Mouse (Mus musculus) erythroblast, embryonic 14.5 days (primary cell): ENCODE data around the gene BC049715. TPM values are rescaled to one million over a fixed set of nuclear protein-coding genes. Genes with fewer than 3 reads are reported as not detected.

Source experiments
- H3K27me3 ChIP-seq: 2 replicates; pipeline ENCODE4 v1.6.1; 2012; ENCODE audit warnings: inconsistent platforms; ENCODE audit not compliant: control insufficient read depth
- H3K36me3 ChIP-seq: 2 replicates; pipeline ENCODE4 v1.6.1; 2012; ENCODE audit warnings: mild to moderate bottlenecking, inconsistent platforms; ENCODE audit not compliant: control insufficient read depth
- H3K4me1 ChIP-seq: 2 replicates; pipeline ENCODE4 v1.6.1; 2012; ENCODE audit warnings: inconsistent platforms; ENCODE audit not compliant: control insufficient read depth
- H3K4me3 ChIP-seq: replicated peaks from 2 replicates; pipeline ENCODE3; 2012; ENCODE audit warnings: moderate library complexity, mild to moderate bottlenecking, inconsistent platforms
- H3K9me3 ChIP-seq: 2 replicates; pipeline ENCODE4 v1.6.1; 2012; ENCODE audit warnings: low read length, inconsistent platforms, mixed read lengths; ENCODE audit not compliant: control insufficient read depth
- GATA1 ChIP-seq: IDR thresholded peaks from 2 replicates; pipeline ENCODE4 v1.6.1; 2012; ENCODE audit warnings: low read length, inconsistent platforms, mixed read lengths
- TAL1 ChIP-seq: IDR thresholded peaks from 3 replicates; pipeline ENCODE4 v1.6.1; 2012; ENCODE audit warnings: low read length, inconsistent platforms, mixed read lengths
- polyA plus RNA-seq: library from polyadenylated mRNA; stranded (reverse); fragments of >175 nt; gene quantifications from 2 replicates; pipeline ENCODE4 v1.2.3, GENCODE M21; 2012

The BC049715 gene
- polyA plus RNA-seq, 1 experiment: 0.59 TPM

DNA sequence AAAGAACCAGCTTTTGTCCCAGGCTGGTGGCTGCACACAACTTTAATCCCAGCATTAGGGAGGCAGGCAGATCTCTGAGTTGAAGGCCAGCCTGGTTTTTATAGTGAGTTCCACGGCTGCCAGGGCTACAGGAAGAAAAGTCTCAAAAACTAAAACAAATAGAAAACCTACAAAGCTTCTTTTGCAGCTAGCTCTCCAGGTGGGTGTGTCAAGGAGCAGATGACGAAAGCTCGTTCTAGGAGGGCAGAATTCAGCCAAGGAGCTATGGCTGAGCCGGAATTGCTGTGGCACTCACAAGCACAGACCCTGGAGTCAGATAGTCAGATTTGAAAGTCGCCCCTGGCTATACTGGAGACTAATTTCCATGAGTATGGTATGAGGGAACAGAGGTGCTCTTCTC, 20.6 kb upstream of the BC049715 start:
- Histone ChIP-seq H3K27me3 (no peaks in the 10 kb centered on the region), H3K4me3 (peak overlapping the region; percentile 21), H3K9me3 (no peaks in the 10 kb centered on the region), H3K4me1 (peaks cover 72% of the 10 kb centered on the region), H3K36me3 (peaks cover 27% of the 10 kb centered on the region)
- no peak for TF ChIP-seq TAL1
- TF ChIP-seq GATA1: no peak

- H3K4me1 ChIP-seq: peaks cover 74% of the 10 kb centered on the region
- peak overlapping the region; percentile 71 for H3K4me3 ChIP-seq
- H3K36me3 ChIP-seq: peaks cover 34% of the 10 kb centered on the region
- no peaks in the 10 kb centered on the region for H3K9me3 ChIP-seq
- H3K27me3 ChIP-seq: no peaks in the 10 kb centered on the region
- no peak for TF ChIP-seq TAL1
- TF ChIP-seq GATA1: no peak
These were observed 19.9 kb upstream of the BC049715 start for GRCm38 (mm10) chr6:136807395-136808013.

GRCm38 (mm10) chr6:136808014-136808417, 19.4 kb upstream of the BC049715 start, which contains the start of gene H2afj:
Gene H2afj (plus strand): TSS chr6:136808244.
- no peaks in the 10 kb centered on the region for H3K9me3 ChIP-seq
- peaks cover 70% of the 10 kb centered on the region for H3K4me1 ChIP-seq
- no peaks in the 10 kb centered on the region for H3K27me3 ChIP-seq
- TF ChIP-seq TAL1 (no peak), GATA1 (no peak)
- H3K36me3 ChIP-seq: peaks cover 39% of the 10 kb centered on the region
- peak within 1 kb of the TSS; percentile 71 for H3K4me3 ChIP-seq

DNA sequence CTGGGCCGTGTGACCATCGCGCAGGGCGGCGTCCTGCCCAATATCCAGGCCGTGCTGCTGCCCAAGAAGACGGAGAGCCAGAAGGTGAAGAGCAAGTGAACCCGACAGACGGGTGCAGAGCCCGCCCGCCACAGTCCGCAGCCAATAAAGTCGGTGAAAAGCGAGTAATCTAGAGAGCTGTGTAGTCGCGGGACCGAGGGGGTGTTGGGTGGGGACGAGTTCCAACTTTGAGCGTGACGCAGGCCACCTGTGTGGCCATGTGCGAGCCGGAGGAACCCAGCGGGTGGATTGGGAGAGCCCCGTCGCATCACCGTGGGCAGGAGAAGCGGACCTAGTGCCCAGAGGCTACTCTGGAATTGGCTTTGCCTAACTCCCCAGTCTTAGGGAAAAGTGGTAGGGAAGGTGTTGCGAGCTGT, 18.8 kb upstream of the BC049715 start:
- peaks cover 45% of the 10 kb centered on the region for H3K36me3 ChIP-seq
- H3K27me3 ChIP-seq: no peaks in the 10 kb centered on the region
- H3K4me3 ChIP-seq: peak overlapping the region; percentile 71
- H3K4me1 ChIP-seq: peaks cover 64% of the 10 kb centered on the region
- no peaks in the 10 kb centered on the region for H3K9me3 ChIP-seq
- TF ChIP-seq GATA1 (no peak), TAL1 (no peak)

- Histone ChIP-seq H3K27me3 (no peaks in the 10 kb centered on the region), H3K9me3 (no peaks in the 10 kb centered on the region), H3K4me1 (peaks cover 61% of the 10 kb centered on the region), H3K4me3 (peak overlapping the region; percentile 71), H3K36me3 (peaks cover 50% of the 10 kb centered on the region)
- TF ChIP-seq GATA1 (no peak), TAL1 (no peak)
These were observed 18.3 kb upstream of the BC049715 start for GRCm38 (mm10) chr6:136809077-136809476.

DNA sequence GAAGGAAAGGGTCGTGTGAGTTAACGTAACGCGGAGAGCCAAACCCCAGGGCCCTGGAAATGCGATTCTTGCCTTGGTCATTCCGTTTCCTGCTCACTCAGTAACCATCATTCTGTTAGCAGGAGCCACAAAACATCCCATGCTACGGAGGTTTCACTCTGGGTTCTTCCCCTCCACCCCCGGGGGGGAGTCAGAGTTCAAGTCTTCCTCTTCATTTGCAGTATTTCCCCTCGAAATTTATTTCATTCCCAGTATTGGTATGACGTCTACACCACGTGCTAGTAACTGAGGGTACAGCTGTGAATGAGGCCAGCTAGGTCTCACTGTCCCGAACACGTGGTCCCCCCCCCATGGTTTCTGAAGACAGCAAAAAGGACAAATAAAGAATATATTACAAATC, 17.8 kb upstream of the BC049715 start:
- peaks cover 56% of the 10 kb centered on the region for H3K4me1 ChIP-seq

DNA sequence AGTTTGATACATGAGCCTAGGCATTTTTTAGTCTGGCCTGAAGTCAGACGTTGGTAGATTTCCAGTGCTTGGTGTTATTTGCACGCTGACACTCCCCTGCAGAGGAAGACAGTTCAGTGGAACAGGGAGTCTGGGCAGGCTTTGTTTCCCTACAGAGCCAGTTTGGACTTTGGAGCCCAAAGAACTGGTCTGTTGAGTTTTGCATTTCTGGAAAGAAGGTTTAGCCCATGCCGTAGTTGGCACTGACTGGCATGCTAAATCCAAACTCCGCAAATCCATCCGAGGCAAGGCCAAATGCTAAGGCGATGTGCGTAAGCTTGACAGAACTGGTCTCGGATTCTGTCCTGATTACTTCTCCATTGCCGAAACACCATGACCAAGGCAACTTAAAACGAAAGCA, 16.2 kb upstream of the BC049715 start:
- H3K4me1 ChIP-seq: peaks cover 43% of the 10 kb centered on the region
- no peak for TF ChIP-seq GATA1
- TF ChIP-seq TAL1: no peak
- H3K27me3 ChIP-seq: no peaks in the 10 kb centered on the region
- H3K36me3 ChIP-seq: peaks cover 70% of the 10 kb centered on the region
- no peak overlapping the region for H3K4me3 ChIP-seq
- H3K9me3 ChIP-seq: no peaks in the 10 kb centered on the region

More for the DNA sequence above, 17.8 kb upstream of the BC049715 start:
- peaks cover 56% of the 10 kb centered on the region for H3K36me3 ChIP-seq
- H3K4me3 ChIP-seq: peak overlapping the region; percentile 71
- H3K27me3 ChIP-seq: no peaks in the 10 kb centered on the region
- TF ChIP-seq TAL1 (no peak), GATA1 (no peak)
- no peaks in the 10 kb centered on the region for H3K9me3 ChIP-seq

DNA sequence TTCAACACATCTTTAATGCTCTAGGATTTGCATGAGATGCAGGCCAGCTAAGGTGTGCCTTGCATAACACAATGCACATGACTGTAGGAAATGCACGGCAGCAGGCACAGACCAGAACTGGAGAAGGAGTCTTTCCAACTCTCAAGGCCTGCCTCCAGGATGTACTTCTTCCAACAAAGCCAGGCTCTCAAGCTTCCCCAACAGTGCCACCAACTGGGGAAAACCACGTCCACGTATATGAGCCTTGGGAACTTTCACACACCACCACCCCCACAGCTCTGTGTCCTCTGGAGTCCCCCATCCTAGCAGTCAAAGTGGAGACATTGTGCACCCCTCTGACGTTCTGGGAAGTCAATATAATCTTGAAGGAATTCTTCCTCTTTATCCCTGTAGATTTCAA, 14.3 kb upstream of the BC049715 start:
- Histone ChIP-seq H3K27me3 (no peaks in the 10 kb centered on the region), H3K9me3 (no peaks in the 10 kb centered on the region), H3K4me1 (peaks cover 25% of the 10 kb centered on the region), H3K36me3 (peaks cover 86% of the 10 kb centered on the region), H3K4me3 (no peak overlapping the region)
- TF ChIP-seq GATA1 (no peak), TAL1 (no peak)

DNA sequence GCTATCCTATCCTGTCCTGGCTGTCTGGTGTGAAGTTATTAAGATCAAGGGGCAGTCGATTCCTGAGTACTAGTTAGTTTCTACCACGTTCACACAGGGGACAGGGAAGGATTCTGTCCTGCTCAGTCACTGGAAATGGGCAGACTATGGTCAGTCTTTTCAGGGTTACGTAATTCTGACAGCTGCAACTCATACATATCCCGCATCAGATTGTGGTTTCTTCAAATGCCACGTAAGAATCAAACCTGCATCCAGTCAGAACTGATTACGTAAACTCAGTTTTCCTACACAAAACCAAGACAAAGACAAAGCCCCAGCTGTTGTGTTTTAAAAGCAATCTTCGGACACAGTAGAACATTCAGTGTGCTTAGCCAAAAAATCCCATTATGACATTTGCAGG, 12.0 kb upstream of the BC049715 start:
- H3K4me3 ChIP-seq: no peak overlapping the region
- no peaks in the 10 kb centered on the region for H3K9me3 ChIP-seq
- peaks cover 99% of the 10 kb centered on the region for H3K36me3 ChIP-seq
- peaks cover 11% of the 10 kb centered on the region for H3K4me1 ChIP-seq
- no peaks in the 10 kb centered on the region for H3K27me3 ChIP-seq
- TF ChIP-seq TAL1 (no peak), GATA1 (no peak)

DNA sequence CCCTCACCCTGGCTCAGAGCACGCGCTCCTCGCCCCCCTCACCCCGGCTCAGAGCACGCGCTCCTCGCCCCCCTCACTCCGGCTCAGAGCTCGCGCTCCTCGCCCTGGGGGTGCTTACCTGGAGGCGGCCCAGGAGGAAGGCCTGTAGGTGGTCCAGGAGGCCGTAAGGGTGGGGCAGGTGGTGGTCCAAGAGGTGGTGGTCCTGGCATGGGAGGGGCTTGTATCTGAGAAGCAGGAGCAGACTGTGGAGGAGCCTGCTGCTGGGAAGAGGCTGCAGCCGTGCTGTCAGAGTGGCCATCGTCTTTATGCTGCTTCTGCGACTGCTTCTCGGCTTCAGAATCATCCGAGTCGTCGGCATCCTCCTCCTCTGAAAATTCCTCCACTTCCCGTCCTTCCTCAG, 10.6 kb upstream of the BC049715 start:
- TF ChIP-seq TAL1 (no peak), GATA1 (no peak)
- Histone ChIP-seq H3K9me3 (no peaks in the 10 kb centered on the region), H3K4me3 (no peak overlapping the region), H3K36me3 (peaks cover 99% of the 10 kb centered on the region), H3K27me3 (no peaks in the 10 kb centered on the region), H3K4me1 (peaks cover 3% of the 10 kb centered on the region)
